Mouse (Mus musculus): ENCODE data around the gene Fam19a5. TPM values are rescaled to one million over a fixed set of nuclear protein-coding genes. Genes with fewer than 3 reads are reported as not detected.

Fam19a5 gene
- 2.6 and 2.9 TPM in 2 replicates for polyA plus RNA-seq (2015; fragmentation: Nextera tagmentation; extraction: Ambion mirVana)

DNA sequence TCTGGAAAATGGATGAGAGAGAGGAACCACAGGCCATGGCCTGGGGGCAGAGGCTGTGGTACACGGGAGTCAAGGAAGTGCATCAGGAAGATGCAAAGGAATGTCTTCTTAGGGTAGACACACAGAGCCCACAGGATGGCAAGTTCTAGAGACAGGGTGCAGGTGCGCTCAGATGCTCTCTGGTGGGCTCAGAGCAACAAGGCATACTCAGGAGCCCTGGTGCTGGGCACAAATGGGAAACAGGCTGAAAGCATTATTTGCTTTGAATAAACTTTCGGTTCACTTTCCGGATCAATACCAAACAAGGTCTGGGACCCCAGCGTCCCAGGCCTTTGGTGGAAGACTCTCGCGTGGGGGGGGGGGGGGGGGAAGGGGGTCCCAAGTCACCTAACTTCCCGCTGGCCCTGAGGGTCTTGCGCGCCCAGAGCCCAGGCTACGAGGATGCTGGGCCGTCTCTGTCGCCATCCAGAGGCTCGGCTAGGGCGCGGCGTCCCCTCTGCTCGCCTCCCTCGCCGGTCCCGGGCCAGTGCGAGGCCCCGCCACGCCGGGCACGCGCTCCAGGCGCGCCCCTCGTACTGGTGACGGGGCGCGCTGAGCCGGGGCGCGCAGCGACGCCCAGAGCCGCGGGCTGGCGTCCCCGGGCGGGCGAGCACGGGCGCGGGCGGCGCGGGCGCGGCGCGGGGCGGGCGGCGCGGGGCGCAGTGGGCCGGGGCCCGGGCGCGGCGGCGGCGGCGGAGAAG, at the start of gene Fam19a5:
TSS of gene Fam19a5 (plus strand) at position 701 of the 740 bp plus-strand sequence.
- Histone ChIP-seq H3K4me1 (ENCODE audit: control insufficient read depth, insufficient read depth, low read length) (peaks cover 3% of the 10 kb centered on the region), H3K27ac (ENCODE audit: low read length) (no peak within 1 kb of the TSS), H3K4me2 (ENCODE audit: low read depth, low read length) (peak within 1 kb of the TSS; percentile 77), H3K9ac (ENCODE audit: low read length) (peak within 1 kb of the TSS; percentile 56), H3K9me3 (replicated peaks; ENCODE audit: control insufficient read depth, low read length) (no peaks in the 10 kb centered on the region), H3K4me3 (replicated peaks; ENCODE audit: low read length) (peak within 1 kb of the TSS; percentile 49), H3K36me3 (ENCODE audit: control insufficient read depth, insufficient read depth, low read length) (no peaks in the 10 kb centered on the region), H3K27me3 (ENCODE audit: control insufficient read depth, insufficient read depth, low read length) (peaks cover 67% of the 10 kb centered on the region)
- ATAC-seq (ENCODE audit: insufficient read depth, low FRiP score), result no peak
- under 1% methylated on average over 40 of the region's 67 CpGs for WGBS

DNA sequence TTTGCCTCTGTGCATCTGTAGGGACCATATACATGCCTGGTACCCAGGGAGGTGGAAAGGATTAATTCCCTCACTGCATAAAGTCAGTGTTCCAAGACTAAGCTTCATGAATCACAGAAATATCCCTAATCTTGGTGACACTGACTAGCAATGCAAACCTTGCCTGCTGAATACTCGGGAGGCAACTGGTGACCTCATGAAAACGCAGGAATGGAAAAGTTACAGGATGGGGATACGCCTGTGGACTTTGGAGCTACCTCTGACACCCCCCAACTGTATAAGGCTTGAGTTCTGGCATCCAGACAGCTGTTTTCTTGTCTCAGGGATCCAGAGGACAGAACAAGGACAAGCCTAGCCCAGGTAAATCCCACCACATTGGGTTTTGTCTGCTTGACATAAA, 42.4 kb upstream of the Fam19a5 start:
- Histone ChIP-seq H3K4me2 (ENCODE audit: low read depth, low read length) (no peak overlapping the region), H3K27ac (ENCODE audit: low read length) (no peak overlapping the region), H3K4me3 (replicated peaks; ENCODE audit: low read length) (no peak overlapping the region), H3K27me3 (ENCODE audit: control insufficient read depth, insufficient read depth, low read length) (no peaks in the 10 kb centered on the region), H3K9me3 (replicated peaks; ENCODE audit: control insufficient read depth, low read length) (no peaks in the 10 kb centered on the region), H3K4me1 (ENCODE audit: control insufficient read depth, insufficient read depth, low read length) (no peaks in the 10 kb centered on the region), H3K9ac (ENCODE audit: low read length) (no peak overlapping the region), H3K36me3 (ENCODE audit: control insufficient read depth, insufficient read depth, low read length) (no peaks in the 10 kb centered on the region)
- WGBS, result 72% methylated on average over 3 of the region's 3 CpGs
- no peak for ATAC-seq (ENCODE audit: insufficient read depth, low FRiP score)

DNA sequence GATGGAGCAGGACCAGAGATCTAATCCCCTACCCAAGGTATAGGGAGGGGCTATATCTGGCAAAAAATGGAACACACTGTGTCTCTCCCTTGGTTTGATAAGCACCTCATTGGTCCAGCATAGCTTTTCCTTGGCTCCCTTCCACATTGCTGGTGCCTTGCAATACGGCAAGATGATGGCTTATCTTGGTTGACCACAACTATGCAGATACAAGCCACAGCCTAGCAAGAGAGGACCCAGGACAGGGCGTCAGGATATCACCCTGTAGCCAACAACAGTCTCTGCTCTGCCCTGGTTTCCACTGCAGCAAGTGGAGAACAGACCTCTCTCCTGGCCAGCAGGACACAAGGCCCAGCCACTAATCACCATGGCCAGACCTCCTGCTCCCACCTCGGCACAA, 36.8 kb upstream of the Fam19a5 start:
- Histone ChIP-seq H3K4me1 (ENCODE audit: control insufficient read depth, insufficient read depth, low read length) (no peaks in the 10 kb centered on the region), H3K36me3 (ENCODE audit: control insufficient read depth, insufficient read depth, low read length) (no peaks in the 10 kb centered on the region), H3K27ac (ENCODE audit: low read length) (no peak overlapping the region), H3K27me3 (ENCODE audit: control insufficient read depth, insufficient read depth, low read length) (no peaks in the 10 kb centered on the region), H3K9me3 (replicated peaks; ENCODE audit: control insufficient read depth, low read length) (no peaks in the 10 kb centered on the region), H3K9ac (ENCODE audit: low read length) (no peak overlapping the region), H3K4me3 (replicated peaks; ENCODE audit: low read length) (no peak overlapping the region), H3K4me2 (ENCODE audit: low read depth, low read length) (no peak overlapping the region)
- WGBS, result 71% methylated on average over 3 of the region's 3 CpGs
- ATAC-seq (ENCODE audit: insufficient read depth, low FRiP score), result no peak

DNA sequence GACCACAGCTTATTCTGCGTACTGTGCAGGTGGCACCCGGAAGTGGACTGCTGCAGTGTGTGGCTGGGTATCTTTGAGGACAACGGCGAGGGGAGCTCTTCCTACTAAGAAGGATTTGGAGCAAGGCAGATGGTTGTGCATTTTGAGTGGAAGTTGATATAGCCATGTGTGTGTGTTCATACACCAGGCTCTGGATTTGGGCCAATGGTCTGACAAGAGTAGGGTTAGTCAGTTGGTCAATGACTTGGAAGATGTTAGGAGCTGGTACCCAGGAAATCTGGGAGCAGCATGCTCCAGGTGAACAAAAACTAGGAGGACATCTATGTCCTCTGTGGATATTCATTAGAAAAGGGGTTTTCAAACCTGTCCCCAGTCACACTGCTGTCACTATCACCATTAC, 33.2 kb upstream of the Fam19a5 start:
- Histone ChIP-seq H3K27ac (ENCODE audit: low read length) (no peak overlapping the region), H3K4me1 (ENCODE audit: control insufficient read depth, insufficient read depth, low read length) (no peaks in the 10 kb centered on the region), H3K36me3 (ENCODE audit: control insufficient read depth, insufficient read depth, low read length) (no peaks in the 10 kb centered on the region), H3K9me3 (replicated peaks; ENCODE audit: control insufficient read depth, low read length) (no peaks in the 10 kb centered on the region), H3K4me3 (replicated peaks; ENCODE audit: low read length) (no peak overlapping the region), H3K4me2 (ENCODE audit: low read depth, low read length) (no peak overlapping the region), H3K27me3 (ENCODE audit: control insufficient read depth, insufficient read depth, low read length) (no peaks in the 10 kb centered on the region), H3K9ac (ENCODE audit: low read length) (no peak overlapping the region)
- 91% methylated on average over 4 of the region's 4 CpGs for WGBS
- ATAC-seq (ENCODE audit: insufficient read depth, low FRiP score), result no peak

DNA sequence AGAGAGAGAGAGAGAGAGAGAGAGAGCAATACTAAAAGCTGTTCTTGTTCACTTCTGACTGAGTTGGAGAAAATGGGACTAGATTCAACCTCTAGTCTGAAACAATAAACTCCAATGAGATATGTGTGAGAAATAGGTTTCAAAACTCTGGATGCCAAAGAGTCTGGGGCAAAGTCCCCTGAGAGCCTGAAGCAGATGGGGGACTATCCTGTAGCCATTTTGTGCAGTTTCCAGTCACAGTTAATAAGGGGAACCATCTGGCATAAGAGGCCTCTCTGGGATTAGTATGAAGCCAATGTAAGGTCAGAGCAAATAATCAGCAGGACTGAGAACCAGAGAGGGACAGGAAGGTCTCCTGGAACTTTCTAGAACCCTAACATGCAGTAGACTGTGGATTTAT, 25.9 kb upstream of the Fam19a5 start:
- no peak for ATAC-seq (ENCODE audit: insufficient read depth, low FRiP score)
- Histone ChIP-seq H3K27me3 (ENCODE audit: control insufficient read depth, insufficient read depth, low read length) (no peaks in the 10 kb centered on the region), H3K27ac (ENCODE audit: low read length) (no peak overlapping the region)

DNA sequence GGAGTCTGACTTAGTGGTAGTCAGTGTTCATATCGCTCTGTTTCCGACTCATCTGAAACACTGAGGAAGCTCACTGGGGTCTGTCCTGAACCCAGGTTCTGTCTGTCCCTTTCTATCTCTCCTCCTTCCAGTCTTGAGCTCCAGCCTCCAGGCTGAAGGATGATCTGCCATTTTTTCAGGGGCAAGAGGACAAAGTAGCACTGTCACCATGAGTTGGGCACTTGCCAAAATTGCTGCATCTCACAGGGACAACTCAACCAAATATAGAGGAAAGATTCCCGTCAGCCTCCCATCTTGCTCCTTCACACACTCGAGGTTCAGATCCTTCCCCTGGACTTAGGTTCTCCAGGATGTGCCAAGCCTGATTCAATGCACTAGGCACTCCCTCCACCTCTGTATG, 14.8 kb upstream of the Fam19a5 start:
- 75% methylated on average over 4 of the region's 4 CpGs for WGBS
- Histone ChIP-seq H3K9me3 (replicated peaks; ENCODE audit: control insufficient read depth, low read length) (no peaks in the 10 kb centered on the region), H3K9ac (ENCODE audit: low read length) (no peak overlapping the region), H3K27ac (ENCODE audit: low read length) (no peak overlapping the region), H3K4me3 (replicated peaks; ENCODE audit: low read length) (no peak overlapping the region), H3K36me3 (ENCODE audit: control insufficient read depth, insufficient read depth, low read length) (no peaks in the 10 kb centered on the region), H3K4me2 (ENCODE audit: low read depth, low read length) (no peak overlapping the region), H3K4me1 (ENCODE audit: control insufficient read depth, insufficient read depth, low read length) (no peaks in the 10 kb centered on the region), H3K27me3 (ENCODE audit: control insufficient read depth, insufficient read depth, low read length) (no peaks in the 10 kb centered on the region)
- no peak for ATAC-seq (ENCODE audit: insufficient read depth, low FRiP score)

More for the DNA sequence above, 25.9 kb upstream of the Fam19a5 start:
- Histone ChIP-seq H3K9ac (ENCODE audit: low read length) (no peak overlapping the region), H3K9me3 (replicated peaks; ENCODE audit: control insufficient read depth, low read length) (no peaks in the 10 kb centered on the region), H3K36me3 (ENCODE audit: control insufficient read depth, insufficient read depth, low read length) (no peaks in the 10 kb centered on the region), H3K4me3 (replicated peaks; ENCODE audit: low read length) (no peak overlapping the region), H3K4me1 (ENCODE audit: control insufficient read depth, insufficient read depth, low read length) (no peaks in the 10 kb centered on the region), H3K4me2 (ENCODE audit: low read depth, low read length) (no peak overlapping the region)

DNA sequence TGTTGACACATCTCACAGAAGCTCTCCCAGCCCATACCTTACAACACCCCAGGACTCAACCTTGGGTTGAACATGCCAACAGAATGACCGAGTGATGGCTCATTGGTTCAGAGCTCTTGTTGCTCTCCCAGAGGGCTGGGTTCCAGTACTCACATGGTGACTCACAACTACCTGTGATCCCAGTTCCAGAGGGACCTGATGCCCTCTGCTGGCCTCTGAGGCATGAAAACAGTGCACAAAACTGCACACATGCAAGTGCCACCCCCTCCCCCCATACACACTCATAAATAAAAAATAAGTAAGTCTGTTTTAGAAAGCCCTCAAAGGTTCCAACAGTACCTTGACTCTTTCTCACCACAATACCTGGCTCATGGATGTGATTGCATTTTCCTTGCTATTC, 2.4 kb upstream of the Fam19a5 start:
- Histone ChIP-seq H3K4me2 (ENCODE audit: low read depth, low read length) (no peak overlapping the region), H3K4me3 (replicated peaks; ENCODE audit: low read length) (no peak overlapping the region), H3K27ac (ENCODE audit: low read length) (no peak overlapping the region), H3K36me3 (ENCODE audit: control insufficient read depth, insufficient read depth, low read length) (no peaks in the 10 kb centered on the region), H3K4me1 (ENCODE audit: control insufficient read depth, insufficient read depth, low read length) (peaks cover 3% of the 10 kb centered on the region), H3K9ac (ENCODE audit: low read length) (no peak overlapping the region), H3K9me3 (replicated peaks; ENCODE audit: control insufficient read depth, low read length) (no peaks in the 10 kb centered on the region), H3K27me3 (ENCODE audit: control insufficient read depth, insufficient read depth, low read length) (peaks cover 49% of the 10 kb centered on the region)
- no peak for ATAC-seq (ENCODE audit: insufficient read depth, low FRiP score)
- WGBS, result 45% methylated on average over 1 of the region's 1 CpGs

DNA sequence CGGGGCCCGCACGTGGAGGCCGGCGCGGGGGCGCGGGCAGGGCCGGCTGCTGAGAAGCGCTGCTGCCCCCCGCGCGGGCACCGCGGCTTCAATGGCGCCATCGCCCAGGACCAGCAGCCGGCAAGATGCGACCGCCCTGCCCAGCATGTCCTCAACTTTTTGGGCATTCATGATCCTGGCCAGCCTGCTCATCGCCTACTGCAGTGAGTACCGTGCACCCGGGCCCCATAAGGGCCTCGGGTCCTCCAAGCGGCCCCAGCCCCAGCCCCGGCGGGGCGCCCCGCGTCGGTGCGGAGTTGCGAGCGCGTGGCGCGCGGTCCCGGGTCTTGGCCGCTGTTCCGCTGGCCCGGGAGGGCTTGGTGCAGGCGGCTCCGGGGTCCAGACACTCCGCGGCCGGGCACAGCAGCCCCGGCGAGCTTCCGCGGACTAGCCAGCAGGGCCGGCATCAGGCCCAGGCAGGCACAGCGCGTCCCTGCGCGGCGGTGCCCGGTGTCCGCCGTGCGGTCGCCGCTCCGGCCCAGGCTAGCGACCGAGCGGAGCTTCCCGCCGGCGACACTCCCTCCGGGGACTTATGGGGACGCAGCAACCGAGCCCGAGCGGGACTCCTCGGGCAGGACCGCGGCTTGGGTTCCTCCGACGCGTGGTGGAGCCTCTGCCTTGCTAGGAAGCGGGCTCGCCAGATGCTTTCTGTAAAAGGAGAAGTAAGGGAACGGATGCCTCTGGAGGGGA, 466 bp downstream of the Fam19a5 start:
- Histone ChIP-seq H3K9me3 (replicated peaks; ENCODE audit: control insufficient read depth, low read length) (no peaks in the 10 kb centered on the region), H3K9ac (ENCODE audit: low read length) (peak overlapping the region; percentile 56), H3K36me3 (ENCODE audit: control insufficient read depth, insufficient read depth, low read length) (no peaks in the 10 kb centered on the region), H3K4me2 (ENCODE audit: low read depth, low read length) (peak overlapping the region; percentile 77), H3K27me3 (ENCODE audit: control insufficient read depth, insufficient read depth, low read length) (peaks cover 67% of the 10 kb centered on the region), H3K4me3 (replicated peaks; ENCODE audit: low read length) (peak overlapping the region; percentile 49), H3K27ac (ENCODE audit: low read length) (no peak overlapping the region), H3K4me1 (ENCODE audit: control insufficient read depth, insufficient read depth, low read length) (peaks cover 3% of the 10 kb centered on the region)
- WGBS, result under 1% methylated on average over 77 of the region's 84 CpGs
- peak; percentile 70; the same call in 1 of the 2 replicates for ATAC-seq (ENCODE audit: insufficient read depth, low FRiP score)

DNA sequence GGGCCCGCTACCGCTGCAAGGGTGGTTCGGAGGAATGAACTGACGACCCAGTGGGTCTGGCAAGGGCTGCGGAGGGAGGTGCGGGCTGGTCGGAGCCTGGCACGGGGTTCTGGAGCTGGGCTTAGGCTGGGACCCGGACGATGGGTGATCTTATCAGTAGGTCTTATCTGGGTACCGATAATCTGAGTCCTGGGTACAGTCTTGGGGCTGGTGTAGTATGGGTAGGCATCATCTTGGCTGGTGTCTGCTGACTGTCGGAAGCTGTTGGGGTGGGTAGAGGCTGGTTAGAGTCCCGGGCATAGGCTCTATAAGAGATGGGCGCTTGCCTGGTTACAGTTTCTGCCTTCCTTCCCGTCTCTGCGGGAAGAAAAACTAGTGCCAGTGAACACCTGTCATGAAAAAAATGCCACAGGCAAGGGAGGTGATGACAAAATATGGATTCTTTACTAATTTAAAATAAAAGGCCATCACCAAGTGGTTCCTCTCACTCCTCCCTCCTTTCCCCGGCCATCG, 1.1 kb downstream of the Fam19a5 start:
- peak overlapping the region; percentile 56; the same call in 1 of the 2 replicates for H3K9ac ChIP-seq (ENCODE audit: low read length)
- H3K4me2 ChIP-seq (ENCODE audit: low read depth, low read length), result peak overlapping the region; percentile 77
- peaks cover 67% of the 10 kb centered on the region for H3K27me3 ChIP-seq (ENCODE audit: control insufficient read depth, insufficient read depth, low read length)
- ATAC-seq (ENCODE audit: insufficient read depth, low FRiP score), result no peak
- H3K27ac ChIP-seq (ENCODE audit: low read length), result no peak overlapping the region
- 12% methylated on average over 18 of the region's 18 CpGs for WGBS
- H3K36me3 ChIP-seq (ENCODE audit: control insufficient read depth, insufficient read depth, low read length), result no peaks in the 10 kb centered on the region
- peaks cover 3% of the 10 kb centered on the region for H3K4me1 ChIP-seq (ENCODE audit: control insufficient read depth, insufficient read depth, low read length)
- H3K4me3 ChIP-seq (replicated peaks; ENCODE audit: low read length), result peak overlapping the region; percentile 49
- H3K9me3 ChIP-seq (replicated peaks; ENCODE audit: control insufficient read depth, low read length), result no peaks in the 10 kb centered on the region
